Mouse (Mus musculus) ovary, adult 10 weeks (tissue): ENCODE measurements around the gene Adam34. TPM values are rescaled to one million over a fixed set of nuclear protein-coding genes. Genes with fewer than 3 reads are reported as not detected.

Source experiments
- polyA plus RNA-seq: library from polyadenylated mRNA; stranded (reverse); fragments of 350-450 nt; fragmentation: Illumina TruSeq; extraction: RNeasy Lipid Tissue Mini Kit (QIAGEN cat#74804); gene quantifications from one replicate; pipeline ENCODE4 v1.2.3, GENCODE M21; 2014

Adam34 gene
- polyA plus RNA-seq = not detected

DNA sequence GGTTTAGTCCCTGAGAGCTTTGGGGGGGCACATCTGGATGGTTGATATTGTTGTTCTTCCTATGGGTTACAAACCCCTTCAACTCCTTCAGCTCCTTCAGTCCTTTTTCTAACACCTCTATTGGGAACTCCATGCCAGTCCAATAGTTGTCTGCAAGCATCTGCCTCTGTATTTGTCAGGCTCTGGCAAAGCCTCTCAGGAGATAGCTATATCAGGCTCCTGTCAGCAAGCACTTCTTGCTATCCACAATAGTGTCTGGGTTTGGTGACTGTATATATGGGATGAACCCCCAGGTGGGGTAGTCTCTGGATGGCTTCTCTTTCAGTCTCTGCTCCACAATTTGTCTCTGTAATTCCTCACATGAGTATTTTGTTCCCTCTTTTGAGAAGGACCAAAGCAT is at the start of gene Adam34:
Gene Adam34 (minus strand): TSS at position 101 of the 400 bp plus-strand sequence.

DNA sequence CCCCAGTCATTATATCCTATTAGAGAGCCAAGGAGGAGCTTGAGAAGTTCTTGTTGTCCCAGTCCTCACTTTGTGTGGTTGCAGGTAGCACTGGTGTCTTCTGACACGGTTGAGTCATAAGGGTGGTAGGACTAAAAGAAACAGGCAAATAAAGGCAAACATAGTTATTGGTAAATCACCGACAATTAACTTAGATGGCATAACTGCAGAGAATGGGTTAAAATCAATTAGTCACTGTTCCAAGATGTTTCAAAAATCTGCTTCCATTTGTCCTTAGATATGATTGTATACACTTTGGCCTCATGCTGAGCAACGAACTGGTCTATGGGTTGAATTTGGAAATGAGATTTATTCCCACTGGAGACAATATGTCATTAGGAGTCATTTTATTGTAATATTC is 82.7 kb downstream of the Adam34 start, which contains the start of gene Gm5346:
Gene Gm5346 (minus strand): TSS at position 101 of the 400 bp plus-strand sequence.

Other genes starting within 250 kb of the Adam34 start
- not detected for gene Adam26b, start 181.9 kb downstream of the Adam34 start, polyA plus RNA-seq
- gene Adam26a, start 133.3 kb downstream of the Adam34 start, polyA plus RNA-seq = not detected
- gene Gm5346, start 82.8 kb downstream of the Adam34 start, polyA plus RNA-seq = not detected